Mouse (Mus musculus) embryo, embryonic 10 days (tissue): Measurements from ENCODE around the gene Zc3hc1.

Experiments used
- DNase-seq: peaks from one replicate; pipeline ENCODE4 v3.0.0-alpha.2; 2015; ENCODE audit warnings: low spot score

Gene Zc3hc1

GRCm38 (mm10) chr6:30372627-30373369, 18.0 kb downstream of the Zc3hc1 start:
- no peak for DNase-seq

- DNase-seq, result no peak
These were observed 21.5 kb downstream of the Zc3hc1 start for GRCm38 (mm10) chr6:30369291-30369690.

GRCm38 (mm10) chr6:30363808-30364207, 27.0 kb downstream of the Zc3hc1 start:
- DNase-seq, result no peak

- DNase-seq, result no peak
These were observed 30.9 kb downstream of the Zc3hc1 start for GRCm38 (mm10) chr6:30359762-30360509.

- DNase-seq, result peak; percentile 92
These were observed 33.2 kb downstream of the Zc3hc1 start for GRCm38 (mm10) chr6:30357561-30358177.

GRCm38 (mm10) chr6:30356680-30357079, 34.1 kb downstream of the Zc3hc1 start:
- no peak for DNase-seq

- no peak for DNase-seq
These were observed 34.7 kb downstream of the Zc3hc1 start for GRCm38 (mm10) chr6:30356161-30356560.

GRCm38 (mm10) chr6:30355701-30356100, 35.1 kb downstream of the Zc3hc1 start:
- DNase-seq, result no peak

- no peak for DNase-seq
These were observed 36.1 kb downstream of the Zc3hc1 start for GRCm38 (mm10) chr6:30354760-30355159.

GRCm38 (mm10) chr6:30353661-30354060, 37.2 kb downstream of the Zc3hc1 start:
- no peak for DNase-seq

- no peak for DNase-seq
These were observed 38.1 kb downstream of the Zc3hc1 start for GRCm38 (mm10) chr6:30352762-30353161.

- DNase-seq, result no peak
These were observed 39.5 kb downstream of the Zc3hc1 start for GRCm38 (mm10) chr6:30351290-30351689.

GRCm38 (mm10) chr6:30347288-30347801, 43.5 kb downstream of the Zc3hc1 start:
- no peak for DNase-seq

- no peak for DNase-seq
These were observed 44.1 kb downstream of the Zc3hc1 start for GRCm38 (mm10) chr6:30346737-30347136.

- DNase-seq, result no peak
These were observed 46.8 kb downstream of the Zc3hc1 start for GRCm38 (mm10) chr6:30344032-30344431.

GRCm38 (mm10) chr6:30340231-30340873, 50.5 kb downstream of the Zc3hc1 start:
- no peak for DNase-seq

- DNase-seq, result no peak
These were observed 53.9 kb downstream of the Zc3hc1 start for GRCm38 (mm10) chr6:30336912-30337311.

GRCm38 (mm10) chr6:30332262-30332661, 58.6 kb downstream of the Zc3hc1 start:
- DNase-seq, result no peak

GRCm38 (mm10) chr6:30330706-30331105, 60.1 kb downstream of the Zc3hc1 start:
- DNase-seq, result no peak

- no peak for DNase-seq
These were observed 64.8 kb downstream of the Zc3hc1 start for GRCm38 (mm10) chr6:30325932-30326501.

- no peak for DNase-seq
These were observed 69.8 kb downstream of the Zc3hc1 start for GRCm38 (mm10) chr6:30321002-30321401.

- DNase-seq, result no peak
These were observed 71.6 kb downstream of the Zc3hc1 start for GRCm38 (mm10) chr6:30319216-30319615.
